Mouse (Mus musculus): ENCODE measurements around the gene Trim31.

Trim31 gene

GRCm38 (mm10) chr17:36897552-36898205, at the start of gene Trim31:
TSS of gene Trim31 (plus strand) at chr17:36898118.
- in situ Hi-C loops (cut with MboI, MseI), result no loop called here

GRCm38 (mm10) chr17:36848911-36849310, 49.0 kb upstream of the Trim31 start:
- in situ Hi-C loops (cut with MboI, MseI), result loop anchor here in 1 of 2 experiments (10.0 kb wide), 1 partner anchor 1564 kb away; no protein-coding TSS in a partner anchor

GRCm38 (mm10) chr17:36849992-36850391, 47.9 kb upstream of the Trim31 start:
- in situ Hi-C loops (cut with MboI, MseI), result loop anchor here in 1 of 2 experiments (10.0 kb wide), 2 partner anchors 1565 to 1915 kb away; partner anchors contain the start of gene Neu1

GRCm38 (mm10) chr17:36851200-36851599, 46.7 kb upstream of the Trim31 start:
- in situ Hi-C loops (cut with MboI, MseI), result loop anchor here in 1 of 2 experiments (10.0 kb wide), 1 partner anchor 1916 kb away; the partner anchor contains the start of gene Neu1

- in situ Hi-C loops (cut with MboI, MseI), result loop anchor here in 1 of 2 experiments (10.0 kb wide), 1 partner anchor 1917 kb away; the partner anchor contains the start of gene Neu1
Measured at GRCm38 (mm10) chr17:36851627-36852026, 46.3 kb upstream of the Trim31 start.

GRCm38 (mm10) chr17:36855484-36855883, 42.4 kb upstream of the Trim31 start:
- in situ Hi-C loops (cut with MboI, MseI), result loop anchor here in 1 of 2 experiments (10.0 kb wide), 1 partner anchor 1921 kb away; the partner anchor contains the start of gene Neu1

- in situ Hi-C loops (cut with MboI, MseI), result loop anchor here in 1 of 2 experiments (10.0 kb wide), 1 partner anchor 1921 kb away; the partner anchor contains the start of gene Neu1
Measured at GRCm38 (mm10) chr17:36856236-36856635, 41.7 kb upstream of the Trim31 start.

- in situ Hi-C loops (cut with MboI, MseI), result loop anchor here in 1 of 2 experiments (10.0 kb wide), 1 partner anchor 1923 kb away; the partner anchor contains the start of gene Neu1
Measured at GRCm38 (mm10) chr17:36858181-36858580, 39.7 kb upstream of the Trim31 start.

- in situ Hi-C loops (cut with MboI, MseI), result no loop called here
Measured at GRCm38 (mm10) chr17:36861680-36862079, 36.2 kb upstream of the Trim31 start.

- in situ Hi-C loops (cut with MboI, MseI), result no loop called here
Measured at GRCm38 (mm10) chr17:36866719-36867527, 31.0 kb upstream of the Trim31 start, which contains the start of gene Trim15. TSS of gene Trim15 (minus strand) at chr17:36867210.

- in situ Hi-C loops (cut with MboI, MseI), result no loop called here
Measured at GRCm38 (mm10) chr17:36868836-36869235, 29.1 kb upstream of the Trim31 start.

GRCm38 (mm10) chr17:36869284-36869954, 28.5 kb upstream of the Trim31 start, which contains the start of gene Trim10:
TSS of gene Trim10 (plus strand) at chr17:36869574.
- in situ Hi-C loops (cut with MboI, MseI), result no loop called here

GRCm38 (mm10) chr17:36869955-36870810, 27.7 kb upstream of the Trim31 start:
- in situ Hi-C loops (cut with MboI, MseI), result no loop called here

GRCm38 (mm10) chr17:36874636-36875035, 23.3 kb upstream of the Trim31 start:
- in situ Hi-C loops (cut with MboI, MseI), result no loop called here

GRCm38 (mm10) chr17:36883350-36883749, 14.6 kb upstream of the Trim31 start:
- in situ Hi-C loops (cut with MboI, MseI), result no loop called here

GRCm38 (mm10) chr17:36885132-36885790, 12.7 kb upstream of the Trim31 start:
- in situ Hi-C loops (cut with MboI, MseI), result no loop called here

- in situ Hi-C loops (cut with MboI, MseI), result loop anchor here (5.0 kb wide), 2 partner anchors 312 to 317 kb away; partner anchors contain the start of gene Olfr94 (in 1 of the 2)
Measured at GRCm38 (mm10) chr17:36890073-36890903, 7.6 kb upstream of the Trim31 start, which contains the start of gene Trim40. TSS of gene Trim40 (minus strand) at chr17:36890123.

GRCm38 (mm10) chr17:36891496-36891895, 6.4 kb upstream of the Trim31 start:
- in situ Hi-C loops (cut with MboI, MseI), result loop anchor here (5.0 kb wide), 2 partner anchors 311 to 316 kb away; partner anchors contain the start of gene Olfr94 (in 1 of the 2)
